Mouse (Mus musculus): ENCODE results near the gene Slc35b3.

DNA sequence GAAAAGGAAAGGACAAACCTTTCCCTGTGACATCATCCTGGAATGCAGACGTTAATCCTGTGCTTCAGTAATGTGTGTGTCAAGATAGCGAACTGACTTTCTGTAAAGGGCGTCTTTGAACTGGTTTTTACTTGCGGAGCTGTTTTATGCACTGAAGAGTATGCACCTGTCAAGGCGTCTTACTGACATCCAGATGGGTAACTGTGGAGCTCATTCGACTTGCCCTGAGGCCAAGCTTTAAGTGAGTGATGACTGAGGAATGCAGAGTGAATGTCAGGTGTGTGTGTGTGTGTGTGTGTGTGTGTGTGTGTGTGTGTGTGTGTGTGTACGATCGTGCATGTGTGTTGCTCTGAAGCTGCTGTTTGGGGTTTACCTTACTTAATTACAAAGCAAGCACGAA is 38.3 kb upstream of the Slc35b3 start:
- TF ChIP-seq CTCF (IDR thresholded peaks at IDR 0.05) (no peak), EP300 (IDR thresholded peaks at IDR 0.05) (no peak)

Data from lung, postnatal 0 days (tissue).